Mouse (Mus musculus): ENCODE measurements around the gene Ethe1.

- TF ChIP-seq CTCF (IDR thresholded peaks at IDR 0.05; ENCODE audit: borderline replicate concordance, insufficient read depth, low read length) (no peak), POLR2A (IDR thresholded peaks at IDR 0.05; ENCODE audit: low read depth, low read length) (no peak)
Observed at GRCm38 (mm10) chr7:24646486-24646885, 59.1 kb downstream of the Ethe1 start.
